Mouse (Mus musculus): Measurements from ENCODE around the gene Eif4enif1. TPM values are rescaled to one million over a fixed set of nuclear protein-coding genes. Genes with fewer than 3 reads are reported as not detected.
A peak's percentile ranks its signal among the peaks of the same experiment; 100 is the strongest.

Gene Eif4enif1
- polyA plus RNA-seq, 1 experiment, result 28.9 TPM

- TF ChIP-seq USF1 (IDR thresholded peaks at IDR 0.05; ENCODE audit: low read depth) (no peak), MAX (IDR thresholded peaks at IDR 0.05) (no peak), MYOG (IDR thresholded peaks at IDR 0.05; ENCODE audit: control insufficient read depth, extremely low read depth, insufficient read length) (no peak), CEBPB (IDR thresholded peaks at IDR 0.05; ENCODE audit: low read depth) (no peak), CTCF (IDR thresholded peaks at IDR 0.05; ENCODE audit: control insufficient read depth, insufficient read depth, insufficient read length) (no peak), MYOD1 (IDR thresholded peaks at IDR 0.05; ENCODE audit: control insufficient read depth, insufficient read length, low read depth) (no peak), FOSL1 (IDR thresholded peaks at IDR 0.05; ENCODE audit: insufficient read depth, low read length, poor library complexity, severe bottlenecking) (no peak)
- H3K36me3 ChIP-seq (ENCODE audit: control insufficient read depth, insufficient read depth), result peaks cover 49% of the 10 kb centered on the region
- H3K79me3 ChIP-seq (ENCODE audit: low read depth), result peaks cover 50% of the 10 kb centered on the region
- H3K79me2 ChIP-seq (ENCODE audit: control insufficient read depth, insufficient read depth), result peaks cover 65% of the 10 kb centered on the region
- H3K27me3 ChIP-seq (ENCODE audit: control insufficient read depth, insufficient read depth, insufficient read length), result no peaks in the 10 kb centered on the region
- peak overlapping the region; percentile 77 for H3K4me3 ChIP-seq (ENCODE audit: insufficient read depth, poor library complexity, severe bottlenecking)
- peak overlapping the region; percentile 98 for H3ac ChIP-seq (ENCODE audit: control insufficient read depth, insufficient read length, low read depth)
Observed at GRCm38 (mm10) chr11:3291311-3292061, 89.3 kb downstream of the Eif4enif1 start.

- peaks cover 71% of the 10 kb centered on the region for H3K79me2 ChIP-seq (ENCODE audit: control insufficient read depth, insufficient read depth)
- peaks cover 55% of the 10 kb centered on the region for H3K79me3 ChIP-seq (ENCODE audit: low read depth)
- peaks cover 54% of the 10 kb centered on the region for H3K36me3 ChIP-seq (ENCODE audit: control insufficient read depth, insufficient read depth)
- peak overlapping the region; percentile 77 for H3K4me3 ChIP-seq (ENCODE audit: insufficient read depth, poor library complexity, severe bottlenecking)
- TF ChIP-seq USF1 (IDR thresholded peaks at IDR 0.05; ENCODE audit: low read depth) (peak; percentile 35), MYOG (IDR thresholded peaks at IDR 0.05; ENCODE audit: control insufficient read depth, extremely low read depth, insufficient read length) (no peak)
- H3K27me3 ChIP-seq (ENCODE audit: control insufficient read depth, insufficient read depth, insufficient read length), result no peaks in the 10 kb centered on the region
- H3ac ChIP-seq (ENCODE audit: control insufficient read depth, insufficient read length, low read depth), result peak overlapping the region; percentile 98
Observed at GRCm38 (mm10) chr11:3292062-3292421, 89.8 kb downstream of the Eif4enif1 start.

GRCm38 (mm10) chr11:3292711-3293249 is 90.6 kb downstream of the Eif4enif1 start:
- TF ChIP-seq CTCF (IDR thresholded peaks at IDR 0.05; ENCODE audit: control insufficient read depth, insufficient read depth, insufficient read length), result no peak
- no peak for TF ChIP-seq USF1 (IDR thresholded peaks at IDR 0.05; ENCODE audit: low read depth)
- TF ChIP-seq MYOG (IDR thresholded peaks at IDR 0.05; ENCODE audit: control insufficient read depth, extremely low read depth, insufficient read length), result no peak
- peaks cover 56% of the 10 kb centered on the region for H3K79me3 ChIP-seq (ENCODE audit: low read depth)
- H3K36me3 ChIP-seq (ENCODE audit: control insufficient read depth, insufficient read depth), result peaks cover 58% of the 10 kb centered on the region
- peaks cover 74% of the 10 kb centered on the region for H3K79me2 ChIP-seq (ENCODE audit: control insufficient read depth, insufficient read depth)
- no peaks in the 10 kb centered on the region for H3K27me3 ChIP-seq (ENCODE audit: control insufficient read depth, insufficient read depth, insufficient read length)
- H3K4me3 ChIP-seq (ENCODE audit: insufficient read depth, poor library complexity, severe bottlenecking), result peak overlapping the region; percentile 77
- peak overlapping the region; percentile 61 for H3ac ChIP-seq (ENCODE audit: control insufficient read depth, insufficient read length, low read depth)

GRCm38 (mm10) chr11:3293361-3293760 is 91.2 kb downstream of the Eif4enif1 start:
- peaks cover 56% of the 10 kb centered on the region for H3K79me3 ChIP-seq (ENCODE audit: low read depth)
- no peaks in the 10 kb centered on the region for H3K27me3 ChIP-seq (ENCODE audit: control insufficient read depth, insufficient read depth, insufficient read length)
- peaks cover 78% of the 10 kb centered on the region for H3K79me2 ChIP-seq (ENCODE audit: control insufficient read depth, insufficient read depth)
- H3K36me3 ChIP-seq (ENCODE audit: control insufficient read depth, insufficient read depth), result peaks cover 63% of the 10 kb centered on the region
- H3ac ChIP-seq (ENCODE audit: control insufficient read depth, insufficient read length, low read depth), result no peak overlapping the region
- no peak overlapping the region for H3K4me3 ChIP-seq (ENCODE audit: insufficient read depth, poor library complexity, severe bottlenecking)
- TF ChIP-seq CEBPB (IDR thresholded peaks at IDR 0.05; ENCODE audit: low read depth), result no peak
- TF ChIP-seq MYOD1 (IDR thresholded peaks at IDR 0.05; ENCODE audit: control insufficient read depth, insufficient read length, low read depth), result no peak
- TF ChIP-seq MAX (IDR thresholded peaks at IDR 0.05), result no peak
- TF ChIP-seq FOSL1 (IDR thresholded peaks at IDR 0.05; ENCODE audit: insufficient read depth, low read length, poor library complexity, severe bottlenecking), result no peak
- TF ChIP-seq CTCF (IDR thresholded peaks at IDR 0.05; ENCODE audit: control insufficient read depth, insufficient read depth, insufficient read length), result no peak
- TF ChIP-seq USF1 (IDR thresholded peaks at IDR 0.05; ENCODE audit: low read depth), result no peak
- no peak for TF ChIP-seq MYOG (IDR thresholded peaks at IDR 0.05; ENCODE audit: control insufficient read depth, extremely low read depth, insufficient read length)

Other genes starting within 250 kb of the Eif4enif1 start
- gene Sfi1, start 8.9 kb upstream of the Eif4enif1 start, polyA plus RNA-seq (2012; fragmentation: generic; extraction: Trizol), result 3.4 TPM
- 136 TPM for gene Drg1, start 64.0 kb downstream of the Eif4enif1 start, polyA plus RNA-seq (2012; fragmentation: generic; extraction: Trizol)
- 29.6 TPM for gene Patz1, start 86.5 kb downstream of the Eif4enif1 start, polyA plus RNA-seq (2012; fragmentation: generic; extraction: Trizol)
- gene Pik3ip1, start 128.0 kb downstream of the Eif4enif1 start, polyA plus RNA-seq (2012; fragmentation: generic; extraction: Trizol), result 0.71 TPM
- gene Limk2, start 206.8 kb downstream of the Eif4enif1 start, polyA plus RNA-seq (2012; fragmentation: generic; extraction: Trizol), result 21.6 TPM
- gene Rnf185, start 250.0 kb downstream of the Eif4enif1 start, polyA plus RNA-seq (2012; fragmentation: generic; extraction: Trizol), result 18.9 TPM